Mouse (Mus musculus): Measurements from ENCODE around the gene Ripply3. TPM values are rescaled to one million over a fixed set of nuclear protein-coding genes. Genes with fewer than 3 reads are reported as not detected.
"Not testable (repeated sequence)": the region's sequence is repeated elsewhere in the genome, so short reads cannot be mapped to it uniquely, and the experiment has no call there.

The Ripply3 gene
- polyA plus RNA-seq, 1 experiment, result 1.2 TPM

DNA sequence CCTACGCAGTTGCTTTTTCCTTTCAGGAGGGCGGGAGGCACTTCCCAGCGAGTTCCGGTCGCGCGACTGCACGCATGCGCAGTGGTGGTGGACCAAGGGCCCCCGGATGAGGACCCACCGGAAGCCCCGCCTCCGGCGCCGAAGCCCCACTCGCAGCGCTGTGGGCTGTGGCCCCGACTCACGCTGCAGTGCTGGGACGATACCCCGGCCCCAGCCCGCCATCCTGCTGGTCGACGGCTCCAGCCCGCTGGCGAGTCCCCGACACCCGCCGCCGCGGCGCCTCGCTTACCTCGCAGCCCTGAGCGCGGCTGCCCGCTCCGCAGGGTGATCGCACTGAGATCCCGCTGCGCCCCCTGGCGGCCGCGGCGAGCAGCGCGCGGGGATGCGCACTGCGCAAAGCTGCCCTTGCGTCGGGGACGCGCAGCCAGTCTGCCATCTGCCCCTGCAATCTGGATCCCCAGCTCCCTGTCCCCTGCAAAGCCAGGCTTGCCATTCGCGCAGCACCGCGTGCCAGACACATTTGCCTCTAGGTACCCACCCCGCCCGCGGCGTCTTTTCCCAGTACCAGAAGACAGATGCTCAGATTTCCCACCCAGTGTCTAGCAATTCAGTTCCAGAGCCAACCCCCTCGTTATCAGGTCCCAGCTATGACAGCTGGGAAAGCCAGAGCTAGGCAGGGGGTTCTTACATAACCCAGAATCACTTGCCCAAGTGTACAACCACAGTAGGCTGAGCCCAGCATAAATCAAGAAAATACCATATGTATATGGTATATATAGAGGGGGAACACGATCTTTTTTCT lies 14.8 kb upstream of the Ripply3 start, which contains the start of gene Hlcs:
Hlcs (minus strand) TSS at position 343 of the 802 bp plus-strand sequence.
- DNase-seq (ENCODE audit: low read depth, low spot score), result peak; percentile 80
- WGBS, result under 1% methylated on average over 64 of the region's 64 CpGs

GRCm38 (mm10) chr16:94314626-94315025 lies 13.6 kb upstream of the Ripply3 start:
- WGBS, result 90% methylated on average over 5 of the region's 5 CpGs
- DNase-seq (ENCODE audit: low read depth, low spot score), result no peak

- 11% methylated on average over 1 of the region's 1 CpGs for WGBS
- no peak for DNase-seq (ENCODE audit: low read depth, low spot score)
Measured at GRCm38 (mm10) chr16:94315215-94315614, 13.0 kb upstream of the Ripply3 start.

DNA sequence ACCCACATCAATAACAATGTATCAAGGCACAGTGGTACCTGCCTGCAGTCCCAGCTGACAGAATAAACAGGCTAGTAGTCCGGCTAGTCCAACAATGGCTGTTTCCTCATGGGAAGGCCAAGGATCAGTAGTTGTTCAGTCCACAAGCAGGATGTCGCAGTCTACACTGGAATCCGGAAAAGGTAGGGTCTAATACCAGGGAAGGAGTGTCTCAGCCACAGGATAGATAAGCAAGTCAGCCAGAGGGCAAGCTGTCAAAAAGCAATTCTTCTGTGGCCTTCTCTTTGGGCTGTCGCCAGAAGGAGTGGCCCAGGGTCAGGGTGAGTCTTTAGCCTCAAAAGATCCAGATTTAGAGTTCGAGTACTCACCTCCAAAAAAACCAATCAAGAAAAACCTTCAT lies 10.5 kb upstream of the Ripply3 start:
- peak; percentile 62 for DNase-seq (ENCODE audit: low read depth, low spot score)
- 31% methylated on average over 5 of the region's 5 CpGs for WGBS

- 79% methylated on average over 5 of the region's 5 CpGs for WGBS
- DNase-seq (ENCODE audit: low read depth, low spot score), result no peak
Measured at GRCm38 (mm10) chr16:94320223-94320622, 8.0 kb upstream of the Ripply3 start.

- DNase-seq (ENCODE audit: low read depth, low spot score), result no peak
- WGBS, result 64% methylated on average over 5 of the region's 5 CpGs
Measured at GRCm38 (mm10) chr16:94323681-94324080, 4.5 kb upstream of the Ripply3 start.

DNA sequence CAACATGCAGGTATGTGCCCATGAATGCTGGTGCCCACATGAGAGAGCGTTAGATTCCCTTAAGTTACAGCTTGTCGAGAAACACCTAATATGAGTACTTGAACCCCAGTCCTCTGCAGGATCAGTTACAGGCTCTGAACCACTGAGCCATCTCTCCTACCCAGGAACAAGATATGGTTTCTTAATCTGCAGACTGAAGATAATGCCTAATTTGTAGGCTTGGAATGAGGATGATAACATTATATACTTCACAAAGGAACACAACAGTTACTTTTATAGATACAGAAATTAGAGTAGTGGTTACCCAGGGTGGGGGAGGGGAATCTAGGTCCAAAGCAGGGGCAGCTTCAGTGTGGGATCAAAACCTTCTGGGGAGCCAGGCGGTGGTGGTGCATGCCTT lies 2.2 kb upstream of the Ripply3 start:
- 90% methylated on average over 3 of the region's 3 CpGs for WGBS

GRCm38 (mm10) chr16:94328881-94329867 lies 954 bp downstream of the Ripply3 start:
- WGBS, result 43% methylated on average over 25 of the region's 25 CpGs
- no peak for DNase-seq (ENCODE audit: low read depth, low spot score)

More for the DNA sequence above, 2.2 kb upstream of the Ripply3 start:
- no peak for DNase-seq (ENCODE audit: low read depth, low spot score)

DNA sequence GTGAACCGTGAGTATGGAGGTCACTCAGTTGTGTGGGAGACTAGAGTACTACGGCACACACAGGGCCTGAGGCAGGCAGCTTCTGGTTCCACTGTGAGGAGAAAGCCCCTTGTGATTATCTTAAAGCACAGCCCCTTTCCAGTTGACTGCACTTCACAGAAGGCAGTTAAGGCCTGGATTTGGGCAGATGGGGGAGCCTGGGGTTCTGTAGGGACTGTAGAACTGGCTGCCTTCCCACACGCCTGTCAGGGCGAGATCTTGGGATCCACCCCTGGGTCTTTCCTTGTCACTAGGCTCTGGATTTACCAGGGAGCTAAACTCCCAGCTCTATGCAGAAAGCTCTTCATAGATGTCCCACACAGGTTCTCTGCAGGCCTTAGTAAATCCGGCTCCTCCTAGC lies 2.2 kb downstream of the Ripply3 start:
- 97% methylated on average over 5 of the region's 5 CpGs for WGBS

DNA sequence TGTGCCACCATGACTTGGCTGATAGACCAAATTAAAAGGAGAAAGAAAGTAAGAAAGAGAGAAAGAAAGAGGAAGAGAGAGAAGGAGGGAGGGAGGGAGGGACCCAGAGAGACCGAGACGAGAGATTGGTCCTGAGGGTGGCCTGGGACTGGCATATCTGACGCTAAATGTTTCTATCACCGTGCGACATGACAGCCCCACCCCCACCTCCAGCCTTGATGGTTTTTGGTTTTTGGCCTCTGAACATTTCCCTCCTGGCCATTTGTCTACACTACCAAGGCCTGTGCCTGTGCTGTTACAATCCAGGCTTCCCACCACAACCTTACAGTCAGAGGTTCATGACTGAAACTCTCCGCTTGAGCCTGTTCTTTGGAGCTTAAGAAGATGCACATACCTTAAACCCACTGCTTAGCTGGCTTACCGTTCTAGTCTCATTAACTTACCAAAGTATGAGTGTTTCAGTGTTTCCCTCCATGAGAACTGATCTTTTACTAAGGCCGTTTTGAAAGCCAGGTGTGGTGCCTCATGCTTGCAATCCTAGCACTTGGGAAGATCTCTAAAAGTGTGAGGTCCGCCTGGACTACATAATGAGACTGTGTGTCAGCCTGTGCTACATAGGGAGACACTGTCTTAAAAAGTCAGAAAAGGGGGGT lies 3.1 kb downstream of the Ripply3 start:
- 89% methylated on average over 9 of the region's 9 CpGs for WGBS
- DNase-seq (ENCODE audit: low read depth, low spot score), result no peak

More for the DNA sequence above, 2.2 kb downstream of the Ripply3 start:
- DNase-seq (ENCODE audit: low read depth, low spot score), result no peak

- WGBS, result 73% methylated on average over 5 of the region's 5 CpGs
- no peak for DNase-seq (ENCODE audit: low read depth, low spot score)
Measured at GRCm38 (mm10) chr16:94331886-94332252, 3.6 kb downstream of the Ripply3 start.

GRCm38 (mm10) chr16:94335656-94336055 lies 7.4 kb downstream of the Ripply3 start:
- WGBS, result 43% methylated on average over 5 of the region's 5 CpGs
- no peak for DNase-seq (ENCODE audit: low read depth, low spot score)

- 92% methylated on average over 20 of the region's 22 CpGs for WGBS
- not testable (repeated sequence) for DNase-seq (ENCODE audit: low read depth, low spot score)
Measured at GRCm38 (mm10) chr16:94339164-94340160, 11.2 kb downstream of the Ripply3 start.

DNA sequence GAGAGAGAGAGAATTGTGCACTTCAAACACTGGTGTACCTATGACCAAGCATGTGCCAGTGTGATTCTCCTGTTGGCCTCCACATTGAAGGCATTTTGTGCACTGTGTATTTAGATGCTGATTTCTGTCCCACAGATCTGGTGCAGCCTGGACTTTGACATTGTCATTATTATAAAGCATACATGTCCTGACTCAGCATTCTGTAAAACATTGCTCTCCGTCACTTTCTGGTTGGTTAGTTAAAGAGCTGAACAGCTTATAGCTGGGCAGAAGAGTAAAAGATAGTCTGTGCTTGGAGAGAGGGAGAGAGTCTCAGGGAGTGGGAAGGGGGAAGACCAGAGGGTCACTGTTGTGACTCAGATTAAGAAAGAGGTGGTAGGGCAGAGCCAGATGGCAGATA lies 17.5 kb downstream of the Ripply3 start:
- WGBS, result 74% methylated on average over 1 of the region's 1 CpGs
- no peak for DNase-seq (ENCODE audit: low read depth, low spot score)

DNA sequence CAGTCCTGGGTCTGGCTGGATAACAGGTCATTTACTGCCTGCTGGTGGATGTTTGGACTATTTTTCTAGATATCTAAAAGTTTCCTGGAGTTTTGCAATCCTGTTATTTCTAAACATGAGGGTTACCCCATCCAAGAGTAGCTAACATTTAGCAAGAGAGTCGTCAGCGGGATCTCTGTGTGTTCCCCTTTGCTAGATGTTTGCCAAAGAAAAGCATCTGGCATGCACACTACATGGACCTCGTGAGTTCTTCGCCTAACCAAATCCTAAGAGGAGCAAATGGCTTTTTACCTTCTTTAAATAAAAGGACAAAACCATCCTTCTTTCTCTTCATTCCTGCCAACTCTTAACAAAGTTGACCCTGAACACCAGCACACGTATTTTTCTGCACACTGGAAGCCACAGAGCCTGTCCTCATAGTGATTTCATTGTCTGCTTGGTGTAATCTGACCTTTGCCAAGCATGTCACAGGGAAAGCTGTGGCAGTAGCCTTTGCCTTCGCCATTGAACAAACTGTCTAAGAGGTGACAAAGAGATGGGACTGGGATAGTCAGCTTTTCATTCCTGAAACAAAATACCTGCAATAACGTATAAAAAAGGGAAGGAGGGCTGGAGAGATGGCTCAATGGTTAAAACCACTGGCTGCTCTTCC lies 19.0 kb downstream of the Ripply3 start:
- 71% methylated on average over 7 of the region's 7 CpGs for WGBS

GRCm38 (mm10) chr16:94348779-94349178 lies 20.6 kb downstream of the Ripply3 start:
- DNase-seq (ENCODE audit: low read depth, low spot score), result no peak
- 73% methylated on average over 2 of the region's 2 CpGs for WGBS

More for the DNA sequence above, 19.0 kb downstream of the Ripply3 start:
- no peak for DNase-seq (ENCODE audit: low read depth, low spot score)

DNA sequence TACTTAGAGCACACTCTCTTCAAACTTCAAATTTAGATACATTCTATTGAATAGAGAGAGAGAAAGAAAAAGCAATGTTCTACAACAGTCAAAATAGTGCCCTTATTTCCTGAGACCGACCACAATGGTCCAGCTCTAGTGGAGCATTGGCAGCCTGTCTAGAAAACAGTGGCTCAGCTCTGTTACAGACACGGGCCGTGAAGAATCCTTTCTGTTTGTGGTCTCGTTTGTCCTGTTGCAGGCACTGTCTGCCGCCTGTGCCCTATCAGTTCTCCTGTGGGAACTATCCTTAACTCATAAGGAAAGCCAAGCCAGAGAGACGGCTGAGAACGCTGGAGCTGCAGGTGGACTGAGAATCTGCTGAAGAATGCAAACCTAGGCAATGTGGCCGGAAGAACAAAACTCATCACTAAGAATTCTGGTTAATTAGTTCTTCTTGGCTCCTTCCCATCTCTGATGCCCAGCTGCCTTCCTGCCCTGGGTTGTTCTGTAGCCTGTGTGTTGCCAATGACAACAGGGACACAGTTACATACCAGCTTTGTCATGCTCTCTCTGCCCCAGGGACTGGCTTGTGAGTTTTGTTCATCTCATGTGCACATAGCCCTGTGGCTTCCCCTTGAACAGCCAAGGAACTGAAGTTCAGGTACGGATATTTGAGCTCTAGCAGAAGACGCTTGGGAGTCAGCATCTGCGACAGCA lies 21.5 kb downstream of the Ripply3 start:
- WGBS, result 57% methylated on average over 11 of the region's 11 CpGs
- no peak for DNase-seq (ENCODE audit: low read depth, low spot score)

DNA sequence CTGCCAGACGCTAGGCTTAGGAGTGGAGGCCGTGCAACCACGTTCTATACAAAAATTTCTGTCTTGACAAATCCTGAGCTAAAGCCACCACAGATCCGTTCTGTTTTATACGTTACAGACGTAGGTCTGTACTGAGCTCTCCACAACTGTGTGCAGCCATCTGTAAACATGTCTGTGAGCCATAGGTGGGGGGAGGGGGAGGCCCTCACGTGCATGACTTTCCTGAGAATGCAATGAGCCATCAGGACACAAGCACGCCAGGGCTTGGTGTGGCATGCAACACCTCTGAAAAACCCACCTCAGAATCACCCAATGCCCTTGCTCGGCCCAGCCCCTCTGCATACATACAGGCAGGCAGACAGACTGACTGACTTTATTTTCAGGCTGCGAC lies 22.1 kb downstream of the Ripply3 start:
- 68% methylated on average over 10 of the region's 10 CpGs for WGBS
- DNase-seq (ENCODE audit: low read depth, low spot score), result no peak
